Mouse (Mus musculus): Measurements from ENCODE around the gene Rbfox2. TPM values are rescaled to one million over a fixed set of nuclear protein-coding genes. Genes with fewer than 3 reads are reported as not detected.

Gene Rbfox2
- total RNA-seq, 2 experiments from 2014 or later, result 217 to 276 TPM

GRCm38 (mm10) chr15:77124372-77125117 lies 182.3 kb downstream of the Rbfox2 start:
- DNase-seq (ENCODE audit: low spot score in 2 of 2), result no peak
- intact Hi-C loops (cut with DNase I), result no loop called here

- DNase-seq (ENCODE audit: low spot score in 2 of 2), result no peak
- intact Hi-C loops (cut with DNase I), result no loop called here
These were observed 184.0 kb downstream of the Rbfox2 start for GRCm38 (mm10) chr15:77122824-77123223.

- intact Hi-C loops (cut with DNase I), result no loop called here
- DNase-seq (ENCODE audit: low spot score in 2 of 2), result no peak
These were observed 184.6 kb downstream of the Rbfox2 start for GRCm38 (mm10) chr15:77122208-77122607.

GRCm38 (mm10) chr15:77119666-77120065 lies 187.1 kb downstream of the Rbfox2 start:
- intact Hi-C loops (cut with DNase I), result no loop called here
- no peak for DNase-seq (ENCODE audit: low spot score in 2 of 2)

- no peak for DNase-seq (ENCODE audit: low spot score in 2 of 2)
- intact Hi-C loops (cut with DNase I), result no loop called here
These were observed 189.6 kb downstream of the Rbfox2 start for GRCm38 (mm10) chr15:77117209-77117608.

- intact Hi-C loops (cut with DNase I), result no loop called here
- DNase-seq (ENCODE audit: low spot score in 2 of 2), result no peak
These were observed 190.6 kb downstream of the Rbfox2 start for GRCm38 (mm10) chr15:77116139-77116722.

GRCm38 (mm10) chr15:77115456-77115855 lies 191.3 kb downstream of the Rbfox2 start:
- no peak for DNase-seq (ENCODE audit: low spot score in 2 of 2)
- intact Hi-C loops (cut with DNase I), result no loop called here

GRCm38 (mm10) chr15:77113591-77113990 lies 193.2 kb downstream of the Rbfox2 start:
- intact Hi-C loops (cut with DNase I), result no loop called here
- no peak for DNase-seq (ENCODE audit: low spot score in 2 of 2)

- intact Hi-C loops (cut with DNase I), result no loop called here
- DNase-seq (ENCODE audit: low spot score in 2 of 2), result no peak
These were observed 194.4 kb downstream of the Rbfox2 start for GRCm38 (mm10) chr15:77112378-77112777.

GRCm38 (mm10) chr15:77111924-77112323 lies 194.9 kb downstream of the Rbfox2 start:
- no peak for DNase-seq (ENCODE audit: low spot score in 2 of 2)
- intact Hi-C loops (cut with DNase I), result no loop called here

- no peak for DNase-seq (ENCODE audit: low spot score in 2 of 2)
- intact Hi-C loops (cut with DNase I), result no loop called here
These were observed 196.4 kb downstream of the Rbfox2 start for GRCm38 (mm10) chr15:77110452-77110851.

- intact Hi-C loops (cut with DNase I), result no loop called here
- no peak for DNase-seq (ENCODE audit: low spot score in 2 of 2)
These were observed 199.5 kb downstream of the Rbfox2 start for GRCm38 (mm10) chr15:77107169-77107908.

GRCm38 (mm10) chr15:77105273-77105672 lies 201.5 kb downstream of the Rbfox2 start:
- intact Hi-C loops (cut with DNase I), result no loop called here
- DNase-seq (ENCODE audit: low spot score in 2 of 2), result no peak

- no peak for DNase-seq (ENCODE audit: low spot score in 2 of 2)
- intact Hi-C loops (cut with DNase I), result no loop called here
These were observed 202.2 kb downstream of the Rbfox2 start for GRCm38 (mm10) chr15:77104349-77105158.

GRCm38 (mm10) chr15:77102685-77103084 lies 204.1 kb downstream of the Rbfox2 start:
- intact Hi-C loops (cut with DNase I), result no loop called here

GRCm38 (mm10) chr15:77099756-77100155 lies 207.0 kb downstream of the Rbfox2 start:
- intact Hi-C loops (cut with DNase I), result no loop called here
- DNase-seq (ENCODE audit: low spot score in 2 of 2), result no peak

More at GRCm38 (mm10) chr15:77102685-77103084, 204.1 kb downstream of the Rbfox2 start:
- no peak for DNase-seq (ENCODE audit: low spot score in 2 of 2)

- intact Hi-C loops (cut with DNase I), result no loop called here
- no peak for DNase-seq (ENCODE audit: low spot score in 2 of 2)
These were observed 209.4 kb downstream of the Rbfox2 start for GRCm38 (mm10) chr15:77097358-77097757.

- DNase-seq (ENCODE audit: low spot score in 2 of 2), result no peak
- intact Hi-C loops (cut with DNase I), result no loop called here
These were observed 211.6 kb downstream of the Rbfox2 start for GRCm38 (mm10) chr15:77095216-77095615.

GRCm38 (mm10) chr15:77094431-77094830 lies 212.4 kb downstream of the Rbfox2 start:
- no peak for DNase-seq (ENCODE audit: low spot score in 2 of 2)
- intact Hi-C loops (cut with DNase I), result loop anchor here (5.0 kb wide), 1 partner anchor 58 kb away; no protein-coding TSS in a partner anchor

GRCm38 (mm10) chr15:77091394-77091793 lies 215.4 kb downstream of the Rbfox2 start:
- intact Hi-C loops (cut with DNase I), result loop anchor here (5.0 kb wide), 1 partner anchor 61 kb away; no protein-coding TSS in a partner anchor
- no peak for DNase-seq (ENCODE audit: low spot score in 2 of 2)
